Mouse (Mus musculus) spleen, postnatal 10 days (tissue): ENCODE results near the gene AI837181.

ENCODE experiments used
- DNase-seq, 2 experiments: peaks; one replicate each; pipeline ENCODE4 v3.0.0; 2021 to 2022; ENCODE audit warnings: low spot score in 2 of 2

The AI837181 gene

DNA sequence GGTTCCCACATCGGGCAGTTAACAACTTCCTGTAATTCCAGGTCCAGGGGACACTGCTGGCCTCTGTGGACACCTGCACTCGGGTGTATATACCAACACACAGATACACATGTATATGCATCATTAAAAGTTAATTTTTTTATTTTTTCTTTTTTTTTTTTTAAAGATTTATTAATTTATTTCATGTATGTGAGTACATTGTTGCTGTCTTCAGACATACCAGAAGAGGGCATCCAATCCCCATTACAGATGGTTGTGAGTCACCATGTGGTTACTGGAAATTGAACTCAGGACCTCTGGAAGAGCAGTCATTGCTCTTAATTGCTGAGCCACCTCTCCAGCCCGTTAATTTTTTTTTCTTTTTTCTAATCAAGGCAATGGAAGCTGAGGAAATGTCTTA, 47.9 kb downstream of the AI837181 start:
- DNase-seq, result no peak

DNA sequence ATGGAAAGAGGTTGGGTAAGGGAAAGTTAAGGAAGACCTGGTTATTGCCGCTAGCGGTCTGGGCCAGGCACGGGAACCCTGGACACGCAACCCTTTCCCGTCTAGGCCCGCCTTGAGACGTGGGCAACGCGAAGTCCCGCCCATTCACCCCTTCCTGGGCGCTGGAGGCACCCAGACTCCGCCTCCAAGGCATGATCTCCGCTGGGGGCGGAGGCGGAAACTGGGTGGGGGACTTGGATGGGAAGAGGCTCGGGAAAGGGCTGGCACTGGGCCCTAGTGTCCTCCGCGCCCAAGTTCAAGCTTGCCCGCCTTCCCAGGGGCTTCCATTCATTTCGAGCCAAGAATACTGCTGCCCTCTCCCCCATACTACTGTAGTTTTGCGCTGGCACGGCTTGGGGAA, 48.8 kb downstream of the AI837181 start, which contains the start of gene Efemp2:
Gene Efemp2, plus strand, starts transcription at position 235 of the 400 bp plus-strand sequence.
- peak in 1 of 2 experiments; percentile 47 for DNase-seq

DNA sequence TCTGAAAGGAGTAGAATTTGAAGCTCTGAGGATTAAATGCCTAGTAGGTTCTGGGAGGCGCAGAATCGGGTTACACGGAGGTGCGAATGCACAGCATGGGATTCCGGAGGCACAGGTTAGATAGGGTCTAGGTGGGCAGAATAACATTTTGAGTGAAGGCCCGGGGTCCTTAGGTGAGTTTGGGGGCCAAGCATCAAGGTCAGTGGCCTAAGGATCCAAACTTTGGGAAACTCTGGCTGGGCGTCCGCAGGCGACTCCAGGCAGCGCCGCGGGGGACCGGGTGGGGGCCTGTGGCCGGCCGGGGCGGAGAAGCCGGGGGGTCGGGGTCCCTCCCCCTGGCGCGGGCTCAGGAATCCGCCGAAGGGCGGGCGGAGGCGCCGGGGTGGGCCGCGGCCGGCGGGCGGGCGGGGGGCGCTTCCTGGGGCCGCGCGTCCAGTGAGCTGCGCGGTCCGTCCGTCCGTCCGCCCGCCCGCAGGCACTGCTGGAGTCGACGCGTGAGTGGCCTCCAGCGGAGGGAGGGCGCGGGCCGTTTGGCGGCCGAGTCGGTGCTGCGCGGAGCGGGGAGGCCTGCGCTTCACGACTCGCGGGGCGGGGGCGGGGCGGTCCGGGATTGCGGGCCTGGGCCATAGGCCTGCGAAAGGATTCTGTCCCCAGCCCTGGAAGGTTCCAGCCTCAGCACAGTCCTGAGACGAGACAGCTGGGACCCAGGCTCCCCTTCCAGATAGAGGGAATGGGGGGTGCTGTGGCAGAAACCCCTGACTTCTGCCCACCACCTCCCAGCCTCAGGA, 49.5 kb downstream of the AI837181 start:
- no peak for DNase-seq

GRCm38 (mm10) chr19:5475069-5475714, 50.2 kb downstream of the AI837181 start:
- no peak for DNase-seq
